Mouse (Mus musculus): Measurements from ENCODE around the gene Cherp. TPM values are rescaled to one million over a fixed set of nuclear protein-coding genes. Genes with fewer than 3 reads are reported as not detected.

Cherp gene
- polyA plus RNA-seq (2015; fragmentation: Nextera tagmentation; extraction: Ambion mirVana): 49.7 and 56.3 TPM in 2 replicates

GRCm38 (mm10) chr8:72474826-72475546 is at the start of gene Cherp:
Cherp (minus strand) TSS chr8:72475226.
- peaks cover 39% of the 10 kb centered on the region for H3K36me3 ChIP-seq
- no peaks in the 10 kb centered on the region for H3K27me3 ChIP-seq
- peak within 1 kb of the TSS; percentile 85 for H3K4me3 ChIP-seq (replicated peaks)
- WGBS: under 1% methylated on average over 79 of the region's 80 CpGs
- H3K9ac ChIP-seq (replicated peaks): peak within 1 kb of the TSS; percentile 87
- peak; percentile 97 for ATAC-seq
- peaks cover 28% of the 10 kb centered on the region for H3K4me1 ChIP-seq (replicated peaks)
- no peaks in the 10 kb centered on the region for H3K9me3 ChIP-seq
- H3K4me2 ChIP-seq (replicated peaks): peak within 1 kb of the TSS; percentile 97
- peak within 1 kb of the TSS; percentile 86 for H3K27ac ChIP-seq

GRCm38 (mm10) chr8:72521888-72522287 is 46.9 kb upstream of the Cherp start:
- H3K36me3 ChIP-seq: no peaks in the 10 kb centered on the region; the same call in 1 of the 2 replicates
- no peaks in the 10 kb centered on the region for H3K27me3 ChIP-seq
- H3K4me2 ChIP-seq (replicated peaks): no peak overlapping the region
- ATAC-seq: no peak
- no peak overlapping the region for H3K9ac ChIP-seq (replicated peaks)
- no peak overlapping the region for H3K27ac ChIP-seq
- peaks cover 7% of the 10 kb centered on the region; the same call in 1 of the 2 replicates for H3K4me1 ChIP-seq (replicated peaks)
- no peak overlapping the region for H3K4me3 ChIP-seq (replicated peaks)
- H3K9me3 ChIP-seq: no peaks in the 10 kb centered on the region

GRCm38 (mm10) chr8:72517421-72517988 is 42.5 kb upstream of the Cherp start:
- WGBS: 77% methylated on average over 7 of the region's 7 CpGs

GRCm38 (mm10) chr8:72513158-72513557 is 38.1 kb upstream of the Cherp start:
- ATAC-seq: no peak
- Histone ChIP-seq H3K9me3 (no peaks in the 10 kb centered on the region), H3K4me2 (replicated peaks) (no peak overlapping the region), H3K4me3 (replicated peaks) (no peak overlapping the region), H3K9ac (replicated peaks) (no peak overlapping the region), H3K36me3 (no peaks in the 10 kb centered on the region), H3K27ac (no peak overlapping the region), H3K27me3 (no peaks in the 10 kb centered on the region), H3K4me1 (replicated peaks) (peaks cover 2% of the 10 kb centered on the region; the same call in 1 of the 2 replicates)
- 86% methylated on average over 1 of the region's 1 CpGs for WGBS

More at GRCm38 (mm10) chr8:72517421-72517988, 42.5 kb upstream of the Cherp start:
- Histone ChIP-seq H3K4me2 (replicated peaks) (no peak overlapping the region), H3K4me1 (replicated peaks) (peaks cover 7% of the 10 kb centered on the region; the same call in 1 of the 2 replicates), H3K27me3 (no peaks in the 10 kb centered on the region), H3K4me3 (replicated peaks) (no peak overlapping the region), H3K9ac (replicated peaks) (no peak overlapping the region), H3K9me3 (no peaks in the 10 kb centered on the region), H3K36me3 (no peaks in the 10 kb centered on the region), H3K27ac (no peak overlapping the region)
- no peak for ATAC-seq

GRCm38 (mm10) chr8:72512648-72513047 is 37.6 kb upstream of the Cherp start:
- Histone ChIP-seq H3K9ac (replicated peaks) (no peak overlapping the region), H3K4me1 (replicated peaks) (0 out of 2 replicates have a peak, but pooled peaks cover 3% of the 10 kb centered on the region), H3K27ac (no peak overlapping the region), H3K9me3 (no peaks in the 10 kb centered on the region), H3K4me2 (replicated peaks) (no peak overlapping the region), H3K4me3 (replicated peaks) (no peak overlapping the region), H3K36me3 (no peaks in the 10 kb centered on the region), H3K27me3 (no peaks in the 10 kb centered on the region)
- 88% methylated on average over 1 of the region's 1 CpGs for WGBS
- no peak for ATAC-seq

- Histone ChIP-seq H3K9ac (replicated peaks) (no peak overlapping the region), H3K9me3 (no peaks in the 10 kb centered on the region), H3K36me3 (peaks cover 3% of the 10 kb centered on the region; the same call in 1 of the 2 replicates), H3K4me2 (replicated peaks) (no peak overlapping the region), H3K27me3 (no peaks in the 10 kb centered on the region), H3K27ac (no peak overlapping the region), H3K4me1 (replicated peaks) (0 out of 2 replicates have a peak, but pooled peaks cover 3% of the 10 kb centered on the region), H3K4me3 (replicated peaks) (no peak overlapping the region)
- WGBS: 90% methylated on average over 1 of the region's 1 CpGs
- no peak for ATAC-seq
Observed at GRCm38 (mm10) chr8:72507505-72507904, 32.5 kb upstream of the Cherp start.

GRCm38 (mm10) chr8:72504637-72505314 is 29.8 kb upstream of the Cherp start:
- Histone ChIP-seq H3K4me1 (replicated peaks) (0 out of 2 replicates have a peak, but pooled peaks cover 3% of the 10 kb centered on the region), H3K27me3 (no peaks in the 10 kb centered on the region), H3K4me3 (replicated peaks) (no peak overlapping the region), H3K36me3 (peaks cover 3% of the 10 kb centered on the region; the same call in 1 of the 2 replicates), H3K27ac (no peak overlapping the region), H3K4me2 (replicated peaks) (no peak overlapping the region), H3K9me3 (no peaks in the 10 kb centered on the region), H3K9ac (replicated peaks) (no peak overlapping the region)
- no peak for ATAC-seq

- H3K9me3 ChIP-seq: no peaks in the 10 kb centered on the region
- peaks cover 3% of the 10 kb centered on the region; the same call in 1 of the 2 replicates for H3K36me3 ChIP-seq
- H3K27me3 ChIP-seq: no peaks in the 10 kb centered on the region
- H3K4me1 ChIP-seq (replicated peaks): 0 out of 2 replicates have a peak, but pooled peaks cover 3% of the 10 kb centered on the region
- H3K9ac ChIP-seq (replicated peaks): no peak overlapping the region
- H3K4me3 ChIP-seq (replicated peaks): no peak overlapping the region
- no peak overlapping the region for H3K4me2 ChIP-seq (replicated peaks)
- H3K27ac ChIP-seq: no peak overlapping the region
- no peak for ATAC-seq
Observed at GRCm38 (mm10) chr8:72504137-72504536, 29.1 kb upstream of the Cherp start.

GRCm38 (mm10) chr8:72500521-72500931 is 25.5 kb upstream of the Cherp start:
- Histone ChIP-seq H3K27me3 (no peaks in the 10 kb centered on the region), H3K36me3 (peaks cover 23% of the 10 kb centered on the region), H3K9ac (replicated peaks) (no peak overlapping the region), H3K4me1 (replicated peaks) (no peaks in the 10 kb centered on the region), H3K9me3 (no peaks in the 10 kb centered on the region), H3K4me2 (replicated peaks) (no peak overlapping the region), H3K27ac (no peak overlapping the region), H3K4me3 (replicated peaks) (no peak overlapping the region)
- ATAC-seq: no peak
- WGBS: 92% methylated on average over 1 of the region's 1 CpGs

GRCm38 (mm10) chr8:72499521-72500284 is 24.7 kb upstream of the Cherp start:
- Histone ChIP-seq H3K4me3 (replicated peaks) (no peak overlapping the region), H3K9me3 (no peaks in the 10 kb centered on the region), H3K4me1 (replicated peaks) (no peaks in the 10 kb centered on the region), H3K27me3 (no peaks in the 10 kb centered on the region), H3K4me2 (replicated peaks) (no peak overlapping the region), H3K9ac (replicated peaks) (no peak overlapping the region; the same call in 1 of the 2 replicates), H3K36me3 (peaks cover 31% of the 10 kb centered on the region), H3K27ac (no peak overlapping the region)
- ATAC-seq: no peak
- 93% methylated on average over 2 of the region's 2 CpGs for WGBS

- Histone ChIP-seq H3K4me2 (replicated peaks) (no peak overlapping the region), H3K36me3 (peaks cover 31% of the 10 kb centered on the region), H3K4me1 (replicated peaks) (peaks cover 10% of the 10 kb centered on the region), H3K27ac (no peak overlapping the region), H3K4me3 (replicated peaks) (no peak overlapping the region), H3K9me3 (no peaks in the 10 kb centered on the region), H3K27me3 (no peaks in the 10 kb centered on the region), H3K9ac (replicated peaks) (no peak overlapping the region)
- 96% methylated on average over 4 of the region's 4 CpGs for WGBS
- ATAC-seq: no peak
Observed at GRCm38 (mm10) chr8:72498527-72498926, 23.5 kb upstream of the Cherp start.
